Mouse (Mus musculus) erythroblast, adult 5-6 weeks (primary cell): Measurements from ENCODE around the gene Inip. TPM values are rescaled to one million over a fixed set of nuclear protein-coding genes. Genes with fewer than 3 reads are reported as not detected.
A peak's percentile ranks its signal among the peaks of the same experiment; 100 is the strongest.
"Not testable (repeated sequence)": the region's sequence is repeated elsewhere in the genome, so short reads cannot be mapped to it uniquely, and the experiment has no call there.

Experiments used
- ATAC-seq: replicated peaks from 2 replicates; pipeline ENCODE4 v1.8.0; 2016; ENCODE audit warnings: moderate number of reproducible peaks, mild to moderate bottlenecking, moderate TSS enrichment, inconsistent platforms; ENCODE audit not compliant: poor library complexity, low FRiP score, severe bottlenecking
- total RNA-seq, 2 experiments: library from RNA; stranded (forward) in 1 of 2; stranded (reverse) in 1 of 2; fragments of 150-400 nt in 1 of 2; fragments of 200-764, 138-1000 nt in 1 of 2; gene quantifications; 2 replicates each; pipeline versions ENCODE4 v1.2.3 to v1.2.4; 2015 to 2017; ENCODE audit warnings: low replicate concordance in 2 of 2

The Inip gene
- total RNA-seq, 2 experiments from 2014 or later: 11.1 to 14.1 TPM

DNA sequence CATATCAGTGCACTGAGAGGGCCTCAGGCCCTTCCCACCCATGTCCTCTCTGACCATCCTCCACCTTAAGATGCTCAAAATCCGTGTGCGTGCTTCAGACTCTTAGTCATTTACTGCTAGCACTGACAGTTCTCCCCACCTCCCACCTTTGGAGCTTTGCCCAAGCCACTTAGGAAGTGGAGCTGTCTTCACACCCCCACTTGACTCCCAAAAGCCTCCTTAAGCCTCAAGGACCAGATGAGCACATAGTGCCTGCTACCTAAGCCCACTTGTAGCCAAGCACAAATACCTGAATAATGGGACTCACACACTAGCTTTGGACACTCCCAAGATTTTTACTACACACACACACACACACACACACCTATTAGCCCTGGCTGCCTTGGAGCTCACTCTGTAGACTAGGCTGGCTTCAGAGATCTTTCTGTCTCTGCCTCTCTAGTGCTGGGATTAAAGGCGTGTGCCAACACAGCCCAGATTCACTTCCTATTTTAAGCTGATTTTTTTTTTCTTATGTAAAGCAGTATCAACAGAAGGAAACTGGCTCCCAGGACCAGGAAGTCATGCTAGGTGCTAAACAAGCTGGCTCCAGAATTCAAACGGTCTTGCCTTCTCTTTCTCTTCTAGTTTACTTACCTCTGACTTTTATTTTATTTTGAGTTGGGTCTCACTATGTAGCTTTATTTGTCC is 13.9 kb upstream of the Inip start:
- no peak for ATAC-seq

DNA sequence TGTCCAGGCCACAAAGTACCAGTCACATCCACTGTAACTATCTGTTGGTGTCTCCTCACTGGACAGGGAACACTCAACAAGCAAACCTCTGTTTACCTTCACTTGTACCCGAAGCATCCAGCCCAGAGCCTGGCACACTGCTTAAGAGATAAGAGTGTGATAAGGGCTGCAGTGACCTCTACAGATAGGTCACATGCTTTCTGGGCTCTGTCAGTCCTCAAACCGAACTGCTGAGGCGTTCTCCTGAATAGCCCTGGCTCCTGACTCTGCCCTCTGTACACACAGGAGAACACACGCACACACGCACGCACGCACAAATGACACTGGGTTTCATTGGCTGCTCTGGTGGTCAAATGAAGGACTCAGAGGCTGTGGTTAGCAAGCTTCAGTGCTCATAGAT is 12.7 kb upstream of the Inip start:
- 0 out of 2 replicates have a peak, but pooled peaks have one; percentile 50 for ATAC-seq

GRCm38 (mm10) chr4:59808396-59808795 is 7.0 kb upstream of the Inip start:
- ATAC-seq: no peak

DNA sequence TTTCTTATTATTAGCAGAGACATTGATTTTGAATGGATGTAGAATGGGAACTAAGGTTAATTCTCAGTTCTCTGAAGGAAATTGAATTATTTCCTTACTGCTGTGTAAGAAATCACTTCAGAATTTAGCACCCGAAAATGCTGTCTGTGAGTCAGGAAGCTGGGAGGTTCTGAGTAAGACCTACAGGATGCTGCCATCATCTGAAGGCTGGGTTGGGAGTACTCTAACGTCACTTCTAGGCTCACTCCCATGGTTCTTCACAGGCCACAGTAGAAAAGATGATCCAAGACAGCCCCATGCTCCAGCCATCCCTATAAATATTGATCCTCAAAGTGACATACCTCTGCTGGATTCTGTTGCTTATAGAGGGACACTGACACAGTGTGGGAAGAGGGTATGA is 6.1 kb upstream of the Inip start:
- no peak for ATAC-seq

DNA sequence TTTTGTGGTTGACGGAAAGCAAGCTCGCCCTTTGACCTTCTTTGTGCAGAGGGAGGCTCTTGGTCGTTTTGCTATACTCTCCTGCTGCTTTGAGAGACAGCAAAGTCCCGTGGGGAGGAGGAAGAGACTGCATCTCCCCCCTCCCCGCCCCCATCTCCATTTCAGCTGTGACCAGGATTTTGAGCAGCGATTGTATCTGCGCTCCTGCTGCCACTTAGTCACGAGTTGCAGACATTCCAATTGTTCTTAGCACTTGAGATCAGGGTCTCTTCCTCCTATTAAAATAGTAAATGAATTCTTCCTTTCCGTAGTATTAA is 5.4 kb upstream of the Inip start:
- ATAC-seq: no peak

- 0 out of 2 replicates have a peak, but pooled peaks have one; percentile 6 for ATAC-seq
Observed at GRCm38 (mm10) chr4:59805968-59806878, 4.8 kb upstream of the Inip start.

DNA sequence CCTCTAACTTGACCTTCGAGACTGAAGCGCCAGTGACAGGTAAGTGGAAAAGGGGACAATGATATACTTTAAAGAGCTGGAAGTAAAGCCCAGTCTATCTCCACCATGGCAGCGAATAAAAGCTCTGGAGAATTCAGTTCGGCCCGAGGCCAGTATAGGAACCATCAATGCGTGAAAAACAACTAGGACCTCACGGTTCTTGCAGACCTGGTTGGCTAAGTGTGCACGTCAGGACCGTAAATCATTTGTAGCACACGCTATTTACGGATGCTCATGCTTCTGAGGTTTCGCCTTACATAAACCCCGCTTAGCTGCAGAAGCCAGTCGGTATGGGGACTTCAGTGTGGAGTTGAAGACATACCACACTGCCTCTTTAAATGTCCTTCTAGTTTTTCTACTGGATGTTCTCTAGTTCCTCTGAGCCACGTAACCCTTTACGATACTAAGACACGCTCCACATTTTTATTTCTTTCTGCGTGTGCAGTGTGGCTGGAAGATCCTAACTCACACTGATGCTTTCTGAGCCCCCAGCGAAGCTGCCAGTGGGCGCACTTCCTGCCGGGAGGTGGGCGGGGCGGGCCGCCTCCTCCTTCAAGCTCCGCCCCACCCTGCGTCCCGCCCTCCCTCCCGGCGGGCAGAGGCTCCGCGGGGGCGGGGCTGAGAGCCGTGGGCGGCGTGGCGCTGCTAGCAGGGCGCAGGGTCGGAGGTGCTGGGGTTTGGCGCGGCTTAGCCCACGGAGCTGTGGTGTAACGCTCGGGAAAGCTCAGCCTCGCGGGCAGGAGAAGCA is 4.0 kb upstream of the Inip start, which contains the start of gene Snx30:
Gene Snx30 (plus strand): TSS at position 660 of the 787 bp plus-strand sequence.
- peak; percentile 88 for ATAC-seq

DNA sequence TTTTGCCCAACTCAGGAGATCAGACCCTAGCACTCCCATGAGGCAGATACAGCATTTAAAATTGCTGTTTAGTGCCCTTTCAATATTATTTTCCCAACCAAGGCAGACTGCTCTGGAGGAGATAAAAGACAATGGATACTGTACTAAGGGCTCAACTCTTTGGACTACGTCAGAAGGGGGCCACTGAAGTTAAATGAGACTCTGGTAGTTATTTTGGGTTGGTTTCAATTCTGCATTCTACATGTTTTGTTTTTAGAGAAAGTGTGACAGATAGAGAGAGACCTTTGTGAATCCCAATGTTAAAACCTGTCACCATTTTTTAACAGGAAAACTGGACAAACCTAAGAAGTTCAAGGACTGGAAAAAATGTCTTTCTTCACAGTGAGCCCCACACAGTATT is 3.4 kb upstream of the Inip start:
- no peak for ATAC-seq

- no peak for ATAC-seq
Observed at GRCm38 (mm10) chr4:59803358-59803757, 2.0 kb upstream of the Inip start.

DNA sequence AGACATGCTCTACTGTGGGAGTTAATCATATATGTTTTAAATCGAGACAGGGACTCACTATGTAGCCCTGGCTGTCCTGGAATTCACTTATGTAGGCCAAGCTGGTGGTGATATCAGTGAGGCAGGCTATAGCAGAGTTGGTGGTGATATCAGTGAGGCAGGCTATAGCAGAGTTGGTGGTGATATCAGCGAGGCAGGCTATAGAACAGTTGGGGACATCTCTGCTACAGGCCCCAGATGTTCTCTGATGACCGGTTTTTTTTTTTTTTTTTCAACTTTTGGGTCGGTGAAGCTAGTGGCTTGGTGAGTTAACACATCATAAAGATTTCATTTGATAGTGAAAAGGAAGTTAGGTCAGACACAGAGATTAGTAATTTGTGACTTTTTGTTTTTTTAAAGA is 1.4 kb upstream of the Inip start:
- peak; percentile 50; the same call in 1 of the 2 replicates for ATAC-seq

GRCm38 (mm10) chr4:59802107-59802506 is 718 bp upstream of the Inip start:
- no peak for ATAC-seq

- no peak for ATAC-seq
Observed at GRCm38 (mm10) chr4:59800181-59800580, 1.2 kb downstream of the Inip start.

- no peak for ATAC-seq
Observed at GRCm38 (mm10) chr4:59795788-59796455, 5.5 kb downstream of the Inip start.

GRCm38 (mm10) chr4:59794116-59794515 is 7.3 kb downstream of the Inip start:
- no peak for ATAC-seq

- not testable (repeated sequence) for ATAC-seq
Observed at GRCm38 (mm10) chr4:59793626-59794025, 7.8 kb downstream of the Inip start.

DNA sequence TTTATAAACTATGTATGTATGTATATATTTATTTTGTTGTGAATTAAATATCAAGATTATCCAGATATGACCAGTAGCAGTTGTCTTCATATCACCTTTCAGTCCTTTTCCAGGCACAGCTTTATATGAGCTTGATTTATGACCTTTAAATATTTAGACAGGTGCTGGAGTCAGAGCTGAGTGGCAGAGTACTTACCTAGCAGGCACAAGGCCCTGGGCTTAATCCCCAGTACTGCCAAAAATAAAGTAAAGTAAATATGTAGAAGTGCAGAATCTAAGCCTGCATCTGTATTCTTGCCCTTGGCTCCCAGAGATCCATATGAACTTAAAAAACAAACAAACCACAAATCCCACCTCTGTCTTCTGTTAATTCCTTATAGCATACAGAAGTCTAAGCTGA is 12.4 kb downstream of the Inip start:
- ATAC-seq: no peak

GRCm38 (mm10) chr4:59787126-59787525 is 14.3 kb downstream of the Inip start:
- no peak for ATAC-seq

DNA sequence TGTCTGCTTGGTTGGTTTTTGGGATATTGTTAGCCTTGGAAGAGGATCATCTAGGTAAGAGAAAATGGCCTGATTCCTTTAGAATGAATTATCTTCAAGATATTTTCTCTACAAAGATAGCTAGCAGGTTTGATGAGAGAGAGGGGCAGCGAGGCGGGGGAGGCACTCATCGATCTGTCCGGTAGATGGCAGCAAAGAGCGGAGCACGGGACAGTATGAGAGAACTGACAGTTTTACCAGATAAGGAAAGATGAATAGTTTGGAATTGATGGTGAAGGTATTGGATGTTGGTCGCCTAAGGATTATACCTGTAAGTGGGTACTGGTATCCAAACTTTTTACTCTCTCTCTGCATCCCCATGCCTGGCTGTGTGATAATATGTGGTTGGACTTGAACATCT is 14.7 kb downstream of the Inip start:
- 0 out of 2 replicates have a peak, but pooled peaks have one; percentile 40 for ATAC-seq

DNA sequence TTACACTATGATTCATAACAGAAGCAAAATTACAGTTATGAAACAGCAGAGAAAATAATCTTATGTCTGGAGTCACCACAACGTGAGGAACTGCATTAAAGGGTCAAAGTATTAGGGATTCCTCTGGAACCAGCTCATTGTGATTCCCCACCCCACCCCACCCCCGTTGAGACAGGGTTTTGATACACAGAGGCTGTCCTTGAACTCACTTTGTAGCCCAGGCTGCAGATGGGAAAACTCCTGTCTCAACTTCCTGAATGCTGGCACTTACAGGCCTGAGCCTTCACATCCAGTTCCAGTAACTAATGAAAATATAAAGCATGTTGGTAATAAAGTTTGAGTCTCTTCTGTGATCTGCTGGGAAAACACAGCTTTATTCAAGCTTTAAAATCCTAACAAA is 16.0 kb downstream of the Inip start:
- ATAC-seq: no peak
